Mouse (Mus musculus) layer of hippocampus, postnatal 25 days (tissue): ENCODE data around the gene Tubb1. TPM values are rescaled to one million over a fixed set of nuclear protein-coding genes. Genes with fewer than 3 reads are reported as not detected.

Experiments
- DNase-seq, 2 experiments: peaks; one replicate each; pipeline ENCODE4 v3.0.0; 2022; ENCODE audit warnings: mixed read lengths in 2 of 2, low spot score in 1 of 2; ENCODE audit errors: extremely low spot score in 1 of 2
- total RNA-seq, 2 experiments: library from RNA; stranded (reverse); gene quantifications; 2 replicates each; pipeline ENCODE4 v1.2.3; 2021

The Tubb1 gene
- total RNA-seq, 2 experiments from 2014 or later, result not detected

DNA sequence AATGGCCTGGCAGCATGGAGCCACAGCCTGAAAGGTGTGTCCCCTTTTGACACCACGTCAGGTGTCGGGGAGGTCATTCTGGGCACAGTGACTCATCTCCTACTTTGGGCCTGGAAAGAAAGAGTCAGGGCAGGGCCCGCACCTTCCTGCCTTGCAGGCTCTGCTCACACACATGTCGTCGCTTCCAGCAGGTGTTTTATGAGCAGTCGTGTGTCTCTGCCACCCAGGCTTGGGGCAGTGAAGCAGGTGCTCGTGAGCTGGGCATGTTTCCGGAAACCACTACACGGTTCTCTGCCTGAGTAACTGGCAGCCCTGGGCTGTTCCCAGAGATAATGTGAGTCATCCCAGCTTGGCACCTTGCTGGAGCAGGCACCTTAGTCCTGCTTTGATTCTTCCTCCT lies 8.0 kb upstream of the Tubb1 start:
- DNase-seq, result no peak

DNA sequence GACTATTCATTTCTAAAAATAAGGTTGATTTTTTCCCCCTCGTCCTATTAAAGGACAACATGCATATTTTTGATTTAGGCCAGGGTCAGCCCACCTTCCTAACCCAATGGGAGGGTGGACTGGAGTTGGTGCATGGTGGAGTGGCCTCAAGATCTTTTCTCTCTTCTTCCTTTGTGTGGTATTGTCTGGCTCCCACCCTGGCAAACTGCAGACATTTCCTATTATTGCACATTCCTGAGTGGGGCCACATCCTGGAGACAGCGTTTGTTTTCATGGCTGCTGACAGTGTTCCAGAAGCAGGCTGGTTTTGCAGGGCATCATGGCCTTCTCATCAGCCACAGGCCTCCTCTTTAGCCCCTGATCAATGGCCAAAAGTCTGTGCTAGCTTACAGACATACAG lies 7.4 kb upstream of the Tubb1 start:
- no peak for DNase-seq

DNA sequence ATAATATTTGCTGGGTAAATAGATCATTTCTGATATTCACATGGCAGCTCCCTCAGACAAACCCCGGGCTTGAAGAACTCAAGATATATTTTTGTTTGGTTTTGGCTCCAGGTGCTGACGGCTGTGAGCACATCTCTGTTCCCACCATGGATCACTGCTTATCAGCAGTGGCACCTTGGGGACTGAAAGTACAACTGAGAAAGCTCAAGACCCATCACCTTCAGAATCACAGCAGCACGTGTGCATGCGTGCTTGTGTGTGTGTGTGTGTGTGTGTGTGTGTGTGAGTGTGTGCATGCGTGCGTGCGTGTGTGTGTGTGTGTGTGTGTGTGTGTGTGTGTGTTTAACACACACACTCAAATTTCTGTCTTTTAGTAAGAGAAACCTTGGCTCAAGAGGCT lies 6.1 kb upstream of the Tubb1 start:
- DNase-seq, result no peak

DNA sequence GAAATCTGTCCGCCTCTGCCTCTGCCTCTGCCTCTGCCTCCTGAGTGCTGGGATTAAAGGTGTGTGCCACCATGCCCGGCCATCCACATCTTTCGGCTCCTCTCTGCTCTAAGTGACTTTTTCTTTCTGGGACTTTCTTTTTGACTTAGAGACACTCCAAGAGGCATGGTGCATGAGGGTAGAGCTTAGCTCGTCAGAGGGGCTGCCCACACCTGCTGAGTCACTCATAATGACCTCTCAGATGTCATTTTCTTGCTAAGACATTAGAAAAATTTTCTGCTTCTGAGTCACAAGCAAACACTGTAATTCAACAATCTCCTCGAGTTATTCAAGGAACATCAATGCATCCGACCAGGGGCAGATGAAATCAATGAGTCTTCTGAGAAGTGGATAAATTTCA lies 5.5 kb upstream of the Tubb1 start:
- DNase-seq, result no peak

DNA sequence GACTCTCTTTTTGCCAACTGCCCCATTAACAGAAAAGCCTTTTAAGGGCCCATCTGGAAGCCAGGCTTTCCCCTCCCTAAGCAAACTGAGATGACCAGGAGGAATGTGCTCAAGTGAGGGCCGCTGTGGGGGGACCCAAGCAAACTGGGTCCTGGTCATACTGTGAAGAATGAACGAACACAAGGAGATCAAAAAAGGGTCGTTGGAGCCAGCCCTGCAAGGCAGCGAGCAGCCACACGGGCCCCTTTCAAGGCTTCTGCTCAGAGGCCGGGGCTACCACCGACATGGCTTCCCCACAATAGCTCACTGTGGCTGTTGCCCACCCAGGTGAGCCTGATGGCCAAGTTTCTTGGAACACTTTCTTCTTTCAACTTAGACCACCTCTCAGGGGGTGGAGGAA lies 4.0 kb upstream of the Tubb1 start:
- no peak for DNase-seq

DNA sequence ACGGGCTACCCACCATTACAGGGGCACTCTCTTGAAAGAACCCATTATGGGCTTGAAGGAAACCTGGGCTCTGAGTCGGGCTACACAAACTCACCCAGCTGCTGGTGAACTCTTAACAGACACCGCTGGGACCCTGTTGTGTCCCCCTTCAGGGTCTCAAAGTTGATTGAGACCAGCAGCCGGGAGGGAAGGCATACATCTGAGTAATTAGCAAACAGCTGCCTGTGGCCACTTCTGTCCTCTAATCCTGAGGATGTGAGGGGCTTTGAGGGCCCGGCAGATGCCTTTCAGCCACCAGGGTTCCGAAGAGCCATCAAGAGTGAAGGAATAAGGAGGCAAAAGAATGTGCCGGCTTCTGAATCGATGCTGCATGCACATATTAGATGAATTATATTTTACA lies 3.6 kb upstream of the Tubb1 start:
- DNase-seq, result no peak

DNA sequence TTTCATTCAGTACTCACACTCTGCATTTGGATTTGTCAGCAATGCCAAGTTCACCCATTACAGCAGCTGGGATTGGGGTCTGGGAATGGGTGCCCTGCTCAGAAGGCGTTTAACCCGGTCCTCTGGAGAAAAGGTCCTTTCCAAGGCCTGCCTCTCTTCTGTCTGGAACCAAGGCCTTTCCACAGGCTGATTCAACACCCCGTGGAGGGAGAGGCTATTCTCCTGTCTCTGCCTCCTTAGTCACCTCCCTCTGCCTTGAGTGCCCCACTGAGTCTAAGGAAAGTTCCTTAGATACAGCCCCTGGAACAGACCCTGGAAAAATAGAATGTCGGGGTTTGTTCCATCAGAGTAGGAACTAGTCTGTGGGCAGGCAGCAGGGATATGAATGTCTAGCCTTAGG lies 2.1 kb upstream of the Tubb1 start:
- no peak for DNase-seq

DNA sequence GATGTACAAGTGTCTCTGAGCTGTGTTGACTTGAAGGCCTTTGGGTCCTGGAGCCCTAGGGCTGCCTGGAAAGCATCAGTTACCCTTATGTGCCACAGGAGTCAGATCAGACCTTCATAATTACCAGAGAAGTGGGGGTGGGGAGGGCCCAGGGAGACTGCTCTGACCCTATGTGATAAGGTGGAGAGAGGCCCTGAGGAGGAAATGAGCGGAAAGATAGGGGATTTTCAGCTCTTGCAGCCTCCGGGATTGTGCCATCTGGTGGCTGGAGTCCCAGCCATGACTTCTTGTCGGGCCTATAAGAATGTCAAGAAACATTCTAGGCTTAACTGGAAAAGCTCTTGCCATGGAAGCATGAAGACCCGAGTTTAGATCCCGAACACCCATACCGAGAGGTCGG lies 3.2 kb downstream of the Tubb1 start:
- DNase-seq, result no peak

DNA sequence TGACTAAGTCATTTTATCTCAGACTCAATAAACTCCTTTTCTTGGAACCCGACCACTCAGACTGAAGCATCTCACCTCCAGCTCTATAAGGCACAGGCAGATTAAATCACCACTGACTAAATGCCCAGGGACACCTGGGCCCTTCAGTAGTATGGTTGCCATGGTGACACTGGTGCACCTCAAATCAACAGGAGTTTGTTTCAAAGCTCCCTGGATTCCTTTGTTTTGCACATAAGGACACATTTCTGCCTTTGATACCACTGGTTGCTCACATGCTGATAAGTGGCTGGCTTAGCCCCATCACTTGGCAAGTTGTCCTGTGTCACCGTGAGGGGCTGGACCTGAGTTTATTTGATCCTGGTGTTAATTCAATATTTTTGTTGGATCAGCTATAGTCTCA lies 8.9 kb downstream of the Tubb1 start:
- DNase-seq, result no peak

DNA sequence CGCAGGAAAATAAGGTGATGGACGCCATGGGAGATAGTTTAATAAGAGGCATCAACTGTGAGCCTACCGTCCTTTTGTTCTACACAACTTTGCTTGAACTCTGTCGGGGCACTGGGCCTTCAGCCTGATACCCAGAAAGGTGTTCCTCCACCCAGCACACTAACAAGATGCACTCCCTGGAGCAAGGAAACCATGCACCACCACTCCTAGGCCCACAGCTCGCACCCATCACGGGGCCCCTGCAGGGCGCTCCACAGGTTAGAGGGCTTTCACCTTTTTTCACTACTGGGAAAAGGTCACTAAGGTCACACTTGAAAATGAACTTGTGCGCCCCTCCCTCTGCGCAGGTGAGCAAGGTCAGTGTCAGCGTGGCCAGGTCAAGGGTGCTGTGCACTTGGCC lies 12.9 kb downstream of the Tubb1 start:
- peak in 1 of 2 experiments; percentile 21 for DNase-seq

DNA sequence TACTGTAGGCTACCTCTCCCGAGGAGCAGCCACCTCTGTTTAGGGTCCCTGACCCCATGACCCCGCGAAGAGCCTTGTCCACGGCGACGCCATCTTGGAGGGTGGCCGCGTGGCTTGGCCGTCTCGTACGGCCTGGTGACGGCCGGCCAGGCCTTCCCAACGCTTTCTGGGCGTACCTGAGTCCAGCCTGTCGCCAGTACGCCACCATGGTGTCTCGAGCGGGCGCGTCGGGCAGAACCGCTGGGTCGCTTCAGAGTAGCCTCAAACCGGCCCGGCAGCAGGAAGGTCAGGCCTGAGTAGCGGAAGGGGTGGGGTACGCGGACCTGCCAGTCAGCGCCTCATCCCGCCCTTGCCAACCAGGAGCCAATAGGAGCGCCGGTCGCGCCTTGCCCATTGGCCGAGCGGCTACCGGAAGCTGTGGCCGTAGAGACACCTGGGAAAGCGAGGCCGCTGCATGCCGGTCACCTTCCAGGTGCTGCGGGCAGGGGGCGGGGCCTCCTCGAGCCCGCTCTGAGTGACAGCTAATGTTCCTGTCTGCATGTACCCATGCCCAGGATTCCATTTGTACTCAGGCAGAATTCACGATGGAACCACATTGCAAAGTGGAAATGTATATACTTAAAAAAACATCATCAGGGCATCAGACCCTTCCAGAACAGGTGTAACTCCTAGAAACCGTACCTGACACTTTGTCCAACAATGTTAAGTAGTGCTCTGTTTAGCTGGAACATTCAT lies 13.5 kb downstream of the Tubb1 start, which contains the start of gene Atp5e:
Gene Atp5e, minus strand, starts transcription at position 317 of the 735 bp plus-strand sequence.
- peak; percentile 88 to 90 for DNase-seq

DNA sequence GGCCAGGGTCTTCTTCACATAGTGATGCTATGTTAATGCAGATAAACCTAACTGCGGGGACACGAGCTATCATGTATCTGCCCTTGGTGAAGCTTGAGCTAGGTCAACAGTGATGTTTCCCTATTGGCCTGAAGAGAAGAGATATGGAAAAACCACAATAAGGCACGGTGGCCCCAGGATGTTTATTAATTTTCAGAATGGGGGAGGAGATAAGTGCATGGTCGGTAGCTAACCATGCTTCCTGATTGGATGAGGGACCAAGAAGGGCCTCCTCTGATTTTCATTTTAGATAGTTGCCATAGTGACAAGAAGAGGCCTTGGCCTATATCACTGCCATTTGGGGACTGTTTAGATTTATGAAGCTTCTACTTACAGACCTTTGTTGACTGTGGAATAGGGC lies 19.8 kb downstream of the Tubb1 start:
- DNase-seq, result no peak

DNA sequence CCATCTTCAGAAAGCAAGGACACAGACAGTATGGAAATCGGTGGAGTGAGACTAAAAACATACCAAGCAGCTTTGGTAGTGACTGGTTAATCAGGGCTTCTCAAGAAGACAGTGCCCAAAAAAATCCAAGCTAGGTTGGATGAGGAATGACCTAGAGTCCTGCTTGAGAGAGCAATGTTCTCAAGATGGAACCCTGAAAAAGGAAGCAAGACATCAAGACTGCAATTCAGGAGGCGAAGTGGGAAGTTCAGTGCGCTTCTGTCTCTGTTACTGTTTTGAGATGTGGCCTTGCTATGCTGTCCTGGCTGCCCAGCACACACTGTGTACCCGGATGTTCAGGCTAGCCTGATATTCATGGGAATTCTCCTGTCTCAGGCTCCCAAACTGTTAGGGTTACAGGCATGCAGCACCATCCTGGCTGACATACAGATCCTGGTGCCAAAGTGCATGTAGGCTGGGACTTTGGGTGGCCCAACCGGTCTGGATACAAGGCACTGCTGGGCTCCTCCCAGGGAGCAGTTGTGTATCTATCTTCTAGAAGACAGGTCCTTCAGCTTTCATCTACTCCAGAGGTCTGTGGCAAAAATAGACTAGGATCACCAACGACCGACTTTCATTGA lies 20.4 kb downstream of the Tubb1 start:
- no peak for DNase-seq

DNA sequence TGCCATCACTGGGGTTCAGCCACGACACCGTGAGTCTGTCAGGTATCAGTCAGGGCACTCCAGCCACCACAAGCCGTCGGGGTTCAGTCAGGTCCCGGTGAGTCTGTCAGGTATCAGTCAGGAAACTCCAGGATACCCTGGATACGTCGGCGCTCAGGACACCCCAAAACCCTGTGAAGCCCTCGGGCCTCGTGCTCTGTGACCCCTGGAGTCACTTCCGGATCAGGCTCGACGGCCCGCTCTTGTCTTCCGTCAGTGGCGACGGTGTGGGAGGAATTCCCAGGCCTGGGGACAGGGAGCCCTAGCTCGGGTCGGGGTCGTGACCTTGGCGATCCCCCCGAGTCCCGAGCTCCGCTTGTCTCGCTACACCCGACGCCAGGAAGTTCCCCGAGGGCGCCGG lies 21.9 kb downstream of the Tubb1 start:
- DNase-seq, result no peak

DNA sequence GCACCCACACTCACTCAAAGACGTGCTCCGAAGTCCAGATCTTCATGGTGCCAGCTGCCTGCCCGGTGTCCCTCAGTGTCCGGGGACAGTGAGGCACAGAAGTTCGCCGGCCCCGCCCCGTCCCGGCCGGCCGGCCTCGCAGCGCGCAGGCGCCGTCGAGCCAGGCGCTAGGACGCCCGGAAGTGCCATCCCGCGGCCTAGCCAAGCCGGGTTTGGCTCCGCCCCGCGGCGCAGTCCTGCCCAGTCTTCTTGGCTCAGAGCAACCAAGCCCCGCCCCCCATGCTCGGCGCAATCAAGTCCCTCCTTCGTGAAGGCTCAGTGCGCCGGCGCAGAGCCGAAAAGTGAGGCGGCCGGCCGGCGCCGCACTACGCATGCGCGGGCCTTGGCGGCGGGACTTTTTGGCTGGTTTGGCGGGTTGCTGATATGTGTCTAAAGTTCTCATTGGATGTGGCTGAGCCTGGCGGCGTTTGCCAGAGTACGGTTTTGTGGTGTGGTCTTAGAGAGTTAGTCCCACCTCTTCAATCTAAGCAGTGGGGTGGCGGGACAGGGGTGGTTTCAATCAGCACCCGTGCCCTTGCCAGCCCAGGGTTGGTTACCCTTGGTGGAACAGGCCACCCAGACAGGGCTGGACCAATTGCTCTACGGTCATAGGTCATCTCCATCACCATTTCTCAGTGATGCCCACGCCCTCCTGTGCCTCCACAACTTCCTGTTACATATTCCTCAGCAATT lies 22.5 kb downstream of the Tubb1 start, which contains the start of gene Prelid3b:
Gene Prelid3b, minus strand, starts transcription at position 264 of the 732 bp plus-strand sequence.
- DNase-seq, result peak; percentile 97 to 98

DNA sequence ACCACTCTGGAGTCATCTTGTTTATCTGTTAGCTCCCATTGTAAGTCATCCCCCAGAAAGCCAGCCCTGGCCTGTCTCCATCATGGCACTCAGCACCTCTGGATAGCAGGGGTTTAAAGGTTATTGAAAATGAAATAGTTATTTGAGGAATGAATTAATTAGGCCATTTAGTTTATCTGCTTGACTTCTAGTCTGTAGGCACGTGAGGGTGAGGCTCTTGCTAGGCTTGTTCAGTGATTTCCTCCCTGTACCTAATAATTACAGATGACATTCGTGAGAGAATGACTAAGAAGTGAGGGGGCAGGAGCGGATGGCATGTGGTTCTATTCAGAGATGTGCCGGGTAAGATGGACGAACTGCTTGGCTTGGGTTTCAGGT lies 23.0 kb downstream of the Tubb1 start:
- DNase-seq, result no peak

DNA sequence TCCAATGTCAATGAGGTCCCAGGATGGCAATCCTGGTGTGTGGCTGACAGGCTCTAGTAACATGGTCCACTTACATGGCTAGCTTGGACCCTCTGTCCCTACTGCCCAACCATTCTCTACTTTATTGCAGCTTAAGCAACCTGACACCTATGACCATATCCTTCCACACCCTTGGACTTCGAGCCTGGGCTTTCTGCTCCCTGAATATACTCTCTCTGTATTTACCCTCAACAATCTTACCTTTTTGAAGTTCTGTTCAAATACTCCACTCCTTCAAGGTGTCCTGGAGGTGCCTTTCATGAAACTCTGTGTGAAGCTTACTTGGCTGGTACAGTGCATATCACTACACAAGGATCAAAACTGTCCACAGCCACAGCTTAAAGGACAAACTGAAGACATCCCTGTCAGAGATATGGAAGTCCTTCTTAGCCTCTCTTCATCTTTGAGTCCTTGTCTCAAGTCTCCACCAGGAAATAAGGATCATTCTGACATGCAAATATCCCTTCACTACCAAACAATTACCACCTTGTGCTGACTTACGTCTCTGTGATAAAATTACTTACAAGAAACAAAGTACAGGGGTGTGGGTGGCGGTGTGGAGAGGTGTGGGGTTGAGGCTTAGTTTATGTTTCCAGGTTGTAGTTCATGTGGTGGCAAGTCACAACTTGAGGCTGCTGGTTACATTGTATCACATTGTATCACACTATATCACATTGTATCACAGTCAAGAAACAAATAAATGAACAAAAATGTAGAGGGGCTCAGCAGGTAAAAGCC lies 27.2 kb downstream of the Tubb1 start:
- no peak for DNase-seq

DNA sequence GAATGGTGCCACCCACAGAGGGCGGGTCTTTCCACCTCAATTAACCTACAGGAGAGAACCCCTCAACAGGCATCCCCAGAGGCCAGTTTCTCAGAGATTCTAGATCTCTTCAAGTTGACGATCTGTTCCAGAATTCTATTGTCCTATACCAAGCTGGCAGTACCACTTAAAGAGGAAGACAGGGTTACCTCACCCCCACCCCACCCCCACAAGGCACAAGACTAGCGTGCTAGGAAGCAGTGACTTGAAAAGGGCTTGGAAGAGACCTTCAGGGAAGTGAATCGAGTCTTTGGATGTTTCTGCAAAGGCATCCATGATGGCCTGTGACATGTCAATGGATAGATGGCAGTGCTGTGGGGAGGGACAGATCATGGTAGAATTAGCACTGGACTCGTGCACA lies 28.3 kb downstream of the Tubb1 start:
- DNase-seq, result no peak

DNA sequence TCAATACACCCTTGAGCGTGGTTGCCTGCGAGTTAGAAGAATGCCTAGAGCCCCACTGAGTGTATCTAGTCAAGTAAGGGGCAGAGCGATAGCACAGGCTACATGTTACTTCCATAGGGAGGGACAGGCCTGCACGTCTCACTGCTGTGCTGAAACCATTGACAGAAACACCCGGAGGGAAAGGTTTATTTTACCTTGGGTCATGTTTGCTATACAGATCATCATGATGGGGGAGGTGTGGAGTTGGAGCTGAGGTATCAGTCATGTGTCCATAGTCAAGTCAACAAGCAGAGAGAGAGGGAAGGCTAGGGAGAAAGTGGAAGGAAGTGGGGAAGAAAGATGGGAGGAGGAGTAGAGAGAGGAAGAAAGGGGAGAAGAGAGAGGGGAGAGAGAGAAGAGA lies 36.5 kb downstream of the Tubb1 start:
- DNase-seq, result no peak

DNA sequence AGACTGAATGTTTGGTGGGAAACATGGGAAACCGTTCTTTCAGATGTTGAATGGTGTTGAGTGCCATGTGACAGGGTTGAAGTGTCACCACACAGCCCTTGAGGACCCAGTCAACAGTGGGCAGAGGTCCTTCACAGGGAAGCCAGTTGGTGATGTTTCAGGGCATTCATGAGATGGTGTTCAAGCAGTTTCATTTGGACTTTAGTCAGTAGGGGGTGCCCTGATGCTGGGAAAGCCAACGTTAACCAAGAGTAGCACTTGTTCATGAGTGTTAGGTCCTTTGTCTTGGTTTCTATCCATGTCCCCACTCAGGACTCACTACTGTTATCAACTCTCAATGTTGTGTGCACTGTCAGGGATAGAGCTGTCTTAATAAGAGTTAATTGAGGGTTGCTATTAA lies 42.4 kb downstream of the Tubb1 start:
- peak in 1 of 2 experiments; percentile 17 for DNase-seq
